Mouse (Mus musculus) embryonic facial prominence, embryonic 13.5 days (tissue): ENCODE data around the gene Clca3a2. TPM values are rescaled to one million over a fixed set of nuclear protein-coding genes. Genes with fewer than 3 reads are reported as not detected.
"Not testable (repeated sequence)": the region's sequence is repeated elsewhere in the genome, so short reads cannot be mapped to it uniquely, and the experiment has no call there.

ENCODE experiments used
- ATAC-seq: fragments of 200-750 bp; cut with Nextera tagmentation; 2 replicates; pipeline ENCODE4 v1.8.0; 2017; ENCODE audit warnings: low read depth; ENCODE audit not compliant: insufficient number of reproducible peaks, insufficient read depth, low FRiP score, low TSS enrichment
- H3K27ac ChIP-seq: fragments of 300-500 bp; sonication (generic); 2 replicates; pipeline ENCODE4 v1.5.1; 2015; ENCODE audit warnings: moderate library complexity, mild to moderate bottlenecking, inconsistent platforms
- H3K27me3 ChIP-seq: fragments of 300-500 bp; sonication (generic); 2 replicates; pipeline ENCODE4 v1.6.1; 2015; ENCODE audit warnings: mild to moderate bottlenecking, inconsistent platforms
- H3K36me3 ChIP-seq: fragments of 300-500 bp; sonication (generic); 2 replicates; pipeline ENCODE4 v1.6.1; 2015; ENCODE audit warnings: mild to moderate bottlenecking, inconsistent platforms
- H3K4me1 ChIP-seq: fragments of 300-500 bp; sonication (generic); 2 replicates; pipeline ENCODE4 v1.6.1; 2015; ENCODE audit warnings: inconsistent platforms
- H3K4me2 ChIP-seq: fragments of 300-500 bp; sonication (generic); 2 replicates; pipeline ENCODE4 v1.6.1; 2015; ENCODE audit warnings: moderate library complexity, mild to moderate bottlenecking, inconsistent platforms
- H3K4me3 ChIP-seq: fragments of 300-500 bp; sonication (generic); 2 replicates; pipeline ENCODE4 v1.5.1; 2015; ENCODE audit warnings: mild to moderate bottlenecking, inconsistent platforms
- H3K9ac ChIP-seq: fragments of 300-500 bp; sonication (generic); 2 replicates; pipeline ENCODE4 v1.6.1; 2015; ENCODE audit warnings: mild to moderate bottlenecking, inconsistent platforms
- H3K9me3 ChIP-seq: fragments of 300-500 bp; sonication (generic); 2 replicates; pipeline ENCODE4 v1.6.1; 2016; ENCODE audit warnings: inconsistent platforms
- WGBS: fragments of 180-500 bp; shearing (Covaris S2); methylation state at CpG from one replicate; pipeline ENCODE4 v1.1.7; 2015; ENCODE audit warnings: mixed read lengths; 5-methylcytosine and 5-hydroxymethylcytosine counted together
- polyA plus RNA-seq: library from polyadenylated mRNA; unstranded; fragments of >200 nt; fragmentation: Nextera tagmentation; extraction: Ambion mirVana; gene quantifications from 2 replicates; pipeline ENCODE4 v1.2.1, GENCODE M21; 2015

Gene Clca3a2
- 0.72 and 0.73 TPM in 2 replicates for polyA plus RNA-seq

- not testable (repeated sequence) for H3K9me3 ChIP-seq, H3K4me1 ChIP-seq, H3K27ac ChIP-seq, H3K9ac ChIP-seq, ATAC-seq, H3K36me3 ChIP-seq, H3K27me3 ChIP-seq, H3K4me2 ChIP-seq, H3K4me3 ChIP-seq
- WGBS = 77% methylated on average over 6 of the region's 6 CpGs
Observed at GRCm38 (mm10) chr3:144819219-144819618, at the start of gene Clca3a2. TSS of gene Clca3a2 (minus strand) at chr3:144819494.

DNA sequence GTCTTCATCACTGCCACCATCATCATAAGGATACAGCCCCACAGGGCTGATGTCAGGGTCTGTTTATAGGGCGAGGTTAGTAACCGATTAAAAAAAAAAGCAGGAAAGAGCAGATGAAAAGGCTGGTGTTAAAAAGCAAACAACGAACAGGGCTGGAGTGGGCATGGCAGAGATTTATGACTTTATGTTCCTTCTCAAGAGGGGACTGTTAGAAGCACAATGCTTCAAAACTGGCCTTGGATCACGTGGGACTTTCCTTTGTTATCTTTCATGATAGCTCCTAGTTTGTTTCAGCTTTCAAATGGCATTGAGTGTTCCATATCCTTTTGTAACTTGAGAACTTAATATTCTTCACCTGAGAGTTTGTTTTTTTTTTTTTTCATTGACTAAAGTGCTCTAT, 30.3 kb upstream of the Clca3a2 start:
- no peak overlapping the region for H3K27ac ChIP-seq
- no peak overlapping the region for H3K4me3 ChIP-seq
- WGBS = 64% methylated on average over 4 of the region's 4 CpGs
- H3K9me3 ChIP-seq = no peaks in the 10 kb centered on the region
- no peaks in the 10 kb centered on the region for H3K27me3 ChIP-seq
- no peaks in the 10 kb centered on the region for H3K4me1 ChIP-seq
- no peak overlapping the region for H3K4me2 ChIP-seq
- ATAC-seq = no peak
- H3K36me3 ChIP-seq = no peaks in the 10 kb centered on the region
- no peak overlapping the region for H3K9ac ChIP-seq

GRCm38 (mm10) chr3:144849014-144849556, 29.8 kb upstream of the Clca3a2 start, which contains the start of gene Clca3b:
TSS of gene Clca3b (minus strand) at chr3:144849357.
- H3K27me3 ChIP-seq, H3K9ac ChIP-seq, H3K4me2 ChIP-seq, H3K4me1 ChIP-seq, H3K4me3 ChIP-seq, ATAC-seq, H3K27ac ChIP-seq, H3K9me3 ChIP-seq, H3K36me3 ChIP-seq: not testable (repeated sequence)
- WGBS = 84% methylated on average over 9 of the region's 9 CpGs

- Histone ChIP-seq H3K27ac (no peak overlapping the region), H3K27me3 (no peaks in the 10 kb centered on the region), H3K4me2 (no peak overlapping the region), H3K4me1 (no peaks in the 10 kb centered on the region), H3K9ac (no peak overlapping the region), H3K4me3 (no peak overlapping the region), H3K36me3 (no peaks in the 10 kb centered on the region), H3K9me3 (no peaks in the 10 kb centered on the region)
- WGBS = 83% methylated on average over 6 of the region's 6 CpGs
- ATAC-seq = no peak
Observed at GRCm38 (mm10) chr3:144827257-144827656, 8.0 kb upstream of the Clca3a2 start.

DNA sequence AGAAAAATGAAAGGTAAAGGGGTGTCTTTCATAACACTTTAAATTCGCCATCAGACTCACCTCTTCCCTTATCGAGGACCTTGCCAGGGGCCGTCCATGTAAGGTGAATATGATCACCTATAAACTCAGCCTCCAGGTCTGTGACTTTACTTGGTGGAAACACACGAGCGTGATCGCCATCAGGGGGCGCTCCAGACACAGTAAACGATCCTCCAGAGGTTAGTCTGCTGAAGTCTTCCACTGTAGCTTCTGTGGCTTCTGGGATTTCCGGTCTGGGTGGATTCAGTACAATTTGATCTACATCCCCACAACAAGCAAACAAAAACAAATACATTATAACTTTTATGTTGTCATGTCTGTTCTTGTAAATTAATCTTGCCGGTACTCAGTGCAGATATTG, 5.9 kb upstream of the Clca3a2 start:
- no peak overlapping the region for H3K27ac ChIP-seq
- ATAC-seq = no peak
- no peaks in the 10 kb centered on the region for H3K27me3 ChIP-seq
- H3K9me3 ChIP-seq = no peaks in the 10 kb centered on the region
- H3K4me1 ChIP-seq = no peaks in the 10 kb centered on the region
- 11% methylated on average over 10 of the region's 10 CpGs for WGBS
- H3K4me3 ChIP-seq = no peak overlapping the region
- no peaks in the 10 kb centered on the region for H3K36me3 ChIP-seq
- no peak overlapping the region for H3K4me2 ChIP-seq
- H3K9ac ChIP-seq = no peak overlapping the region

DNA sequence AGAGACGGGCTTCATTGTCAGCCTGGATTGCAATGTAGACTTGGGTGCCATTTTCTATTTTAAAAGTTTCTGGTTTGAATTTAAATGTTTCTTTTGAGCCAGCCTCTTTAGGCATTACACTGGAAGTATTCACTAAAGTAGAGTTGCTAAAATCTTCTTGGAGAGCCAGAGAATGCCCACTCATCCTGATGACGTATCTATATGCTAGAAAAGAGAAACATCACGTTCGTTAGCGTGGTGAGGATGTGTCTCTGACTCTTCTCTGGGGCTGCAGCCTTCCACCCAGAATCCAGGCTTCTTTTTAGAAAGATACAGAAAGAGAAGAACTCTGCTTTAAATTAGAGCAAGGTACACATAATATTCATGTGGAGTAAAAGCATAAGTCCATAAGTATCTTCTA, 4.0 kb upstream of the Clca3a2 start:
- no peaks in the 10 kb centered on the region for H3K36me3 ChIP-seq
- H3K4me2 ChIP-seq = no peak overlapping the region
- H3K9ac ChIP-seq = no peak overlapping the region
- H3K4me3 ChIP-seq = no peak overlapping the region
- H3K4me1 ChIP-seq = no peaks in the 10 kb centered on the region
- 77% methylated on average over 5 of the region's 5 CpGs for WGBS
- no peak overlapping the region for H3K27ac ChIP-seq
- ATAC-seq = no peak
- H3K9me3 ChIP-seq = no peaks in the 10 kb centered on the region
- no peaks in the 10 kb centered on the region for H3K27me3 ChIP-seq

GRCm38 (mm10) chr3:144820632-144821031, 1.3 kb upstream of the Clca3a2 start:
- Histone ChIP-seq H3K27ac (no peak overlapping the region), H3K4me3 (no peak overlapping the region), H3K27me3 (no peaks in the 10 kb centered on the region), H3K9ac (no peak overlapping the region), H3K4me2 (no peak overlapping the region), H3K4me1 (no peaks in the 10 kb centered on the region), H3K36me3 (no peaks in the 10 kb centered on the region), H3K9me3 (no peaks in the 10 kb centered on the region)
- 71% methylated on average over 1 of the region's 1 CpGs for WGBS
- ATAC-seq = no peak

GRCm38 (mm10) chr3:144813336-144813735, 6.0 kb downstream of the Clca3a2 start:
- not testable (repeated sequence) for H3K36me3 ChIP-seq, H3K27me3 ChIP-seq, H3K9ac ChIP-seq, H3K4me2 ChIP-seq, ATAC-seq, H3K4me3 ChIP-seq, H3K9me3 ChIP-seq, H3K4me1 ChIP-seq, H3K27ac ChIP-seq
- WGBS = 88% methylated on average over 6 of the region's 6 CpGs

- Histone ChIP-seq H3K4me3 (no peak overlapping the region), H3K27ac (no peak overlapping the region), H3K4me2 (no peak overlapping the region), H3K36me3 (no peaks in the 10 kb centered on the region), H3K9me3 (no peaks in the 10 kb centered on the region), H3K9ac (no peak overlapping the region), H3K27me3 (no peaks in the 10 kb centered on the region), H3K4me1 (no peaks in the 10 kb centered on the region)
- ATAC-seq = no peak
- WGBS = 36% methylated on average over 3 of the region's 3 CpGs
Observed at GRCm38 (mm10) chr3:144811821-144812220, 7.5 kb downstream of the Clca3a2 start.

DNA sequence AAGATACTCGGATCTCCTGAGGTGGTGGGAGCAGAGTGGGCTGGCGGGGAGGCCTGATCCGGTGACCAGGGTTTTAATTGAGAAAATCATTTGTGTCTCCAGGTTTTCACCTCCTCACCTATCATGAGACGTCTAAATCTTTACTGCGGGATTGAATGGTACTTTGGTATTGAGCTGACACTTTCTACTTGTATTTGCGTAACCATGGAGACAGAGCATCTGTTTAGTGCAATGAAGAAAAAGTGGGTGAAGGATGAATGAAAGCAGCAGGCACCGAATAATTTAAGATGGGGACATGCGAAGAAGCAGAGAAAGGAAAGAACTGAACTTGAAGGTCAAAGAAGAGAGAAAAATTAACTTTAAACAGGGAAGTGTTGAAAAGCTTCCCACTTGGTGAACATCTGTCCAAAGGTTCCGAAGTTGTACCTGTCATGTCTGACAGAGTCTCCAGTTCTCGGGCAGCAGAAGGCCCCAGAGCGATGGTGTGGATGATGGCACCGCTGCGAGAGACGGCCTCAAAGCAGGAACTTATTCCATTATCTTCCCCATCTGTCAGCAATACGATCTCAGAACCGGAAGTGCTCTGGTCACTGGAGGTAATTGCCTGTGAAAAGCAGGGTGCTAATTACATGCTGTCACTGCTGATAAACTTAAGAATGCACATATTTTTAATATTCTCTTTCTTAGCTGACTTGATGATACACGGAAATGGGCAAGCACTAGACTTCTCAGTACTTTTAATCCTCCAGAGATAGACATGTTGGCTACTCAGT, 11.0 kb downstream of the Clca3a2 start:
- WGBS = 64% methylated on average over 16 of the region's 17 CpGs
- H3K4me3 ChIP-seq, ATAC-seq, H3K27me3 ChIP-seq, H3K9ac ChIP-seq, H3K4me2 ChIP-seq, H3K27ac ChIP-seq, H3K36me3 ChIP-seq, H3K9me3 ChIP-seq, H3K4me1 ChIP-seq: not testable (repeated sequence)

DNA sequence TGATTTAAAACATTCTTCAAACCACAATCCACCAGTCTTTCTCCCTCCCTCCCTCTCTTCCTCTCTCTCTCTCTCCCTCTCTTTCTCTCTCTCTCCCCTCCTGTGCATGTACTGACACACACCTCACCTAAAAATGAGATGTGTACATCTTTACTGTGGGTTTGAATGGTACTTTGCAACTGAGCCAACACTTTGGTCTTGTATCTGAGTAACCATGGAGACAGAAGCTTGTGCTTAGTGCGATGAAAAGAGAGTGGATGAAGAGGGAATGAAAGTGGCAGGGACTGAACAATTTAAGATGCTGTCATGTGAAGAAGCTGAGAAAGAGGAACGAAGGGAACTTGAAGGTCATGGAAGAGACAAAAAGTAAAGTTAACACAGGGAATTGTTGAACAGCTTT, 12.7 kb downstream of the Clca3a2 start:
- WGBS = 82% methylated on average over 2 of the region's 2 CpGs
- ATAC-seq, H3K4me3 ChIP-seq: not testable (repeated sequence)

DNA sequence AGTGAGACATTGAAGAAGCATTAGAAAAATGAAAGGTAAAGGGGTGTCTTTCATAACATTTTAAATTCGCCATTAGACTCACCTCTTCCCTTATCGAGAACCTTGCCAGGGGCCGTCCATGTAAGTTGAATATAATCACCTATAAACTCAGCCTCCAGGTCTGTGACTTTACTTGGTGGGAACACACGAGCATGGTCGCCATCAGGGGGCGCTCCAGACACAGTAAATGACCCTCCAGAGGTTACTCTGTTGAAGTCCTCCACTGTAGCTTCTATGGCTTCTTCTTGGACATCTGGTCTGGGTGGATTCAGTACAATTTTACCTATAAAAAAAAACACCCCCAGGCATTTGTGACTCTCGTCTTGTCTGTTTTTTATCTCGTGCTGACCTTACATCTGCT, 17.4 kb downstream of the Clca3a2 start:
- ATAC-seq = no peak
- Histone ChIP-seq H3K27ac (no peak overlapping the region), H3K4me2 (no peak overlapping the region), H3K9me3 (no peaks in the 10 kb centered on the region), H3K36me3 (no peaks in the 10 kb centered on the region), H3K27me3 (no peaks in the 10 kb centered on the region), H3K4me3 (no peak overlapping the region), H3K4me1 (no peaks in the 10 kb centered on the region), H3K9ac (no peak overlapping the region)
- 25% methylated on average over 8 of the region's 8 CpGs for WGBS

More for the DNA sequence above, 12.7 kb downstream of the Clca3a2 start:
- not testable (repeated sequence) for H3K9me3 ChIP-seq, H3K4me2 ChIP-seq, H3K27ac ChIP-seq, H3K4me1 ChIP-seq, H3K9ac ChIP-seq, H3K36me3 ChIP-seq, H3K27me3 ChIP-seq
